Mouse (Mus musculus): ENCODE measurements around the gene H2-M10.6.

DNA sequence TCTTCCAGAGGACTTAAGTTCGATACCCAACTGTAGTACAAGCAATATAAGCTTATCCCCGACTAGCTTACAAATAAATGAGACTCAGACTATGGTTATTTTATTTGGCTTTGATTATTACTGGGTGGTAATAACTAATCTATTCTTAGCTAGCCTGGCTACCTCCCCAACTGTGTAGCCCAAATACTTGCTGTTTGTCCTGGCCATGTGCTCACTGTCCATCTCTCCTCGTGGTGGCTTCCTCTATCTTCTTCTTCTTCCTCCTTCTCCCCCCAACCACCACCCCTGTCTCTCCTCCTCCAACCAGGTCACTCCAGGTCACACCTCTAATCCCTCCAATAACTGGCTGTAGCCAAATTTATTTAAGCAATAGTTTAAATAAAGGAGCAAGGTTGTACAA is 18.5 kb downstream of the H2-M10.6 start:
- TF ChIP-seq HCFC1 (IDR thresholded peaks at IDR 0.05; ENCODE audit: borderline replicate concordance, insufficient read depth, low read length) (no peak), ZC3H11A (IDR thresholded peaks at IDR 0.05; ENCODE audit: borderline replicate concordance, low read depth, low read length) (no peak)
